Mouse (Mus musculus): ENCODE measurements at regions not wholly inside any gene's neighbourhood (a gene's known extent, or its start where the extent isn't known, plus 50 kb on each side); places are given as distances from the start of the nearest gene placed in this dataset.

GRCm38 (mm10) chr1:30437964-30438363 is 435.8 kb downstream of the Phf3 start:
- TF ChIP-seq CTCF (IDR thresholded peaks at IDR 0.05; ENCODE audit: low read depth) (no peak), EP300 (optimal IDR thresholded peaks at IDR 0.05) (no peak)
